Mouse (Mus musculus): Measurements from ENCODE around the gene Syde1.

DNA sequence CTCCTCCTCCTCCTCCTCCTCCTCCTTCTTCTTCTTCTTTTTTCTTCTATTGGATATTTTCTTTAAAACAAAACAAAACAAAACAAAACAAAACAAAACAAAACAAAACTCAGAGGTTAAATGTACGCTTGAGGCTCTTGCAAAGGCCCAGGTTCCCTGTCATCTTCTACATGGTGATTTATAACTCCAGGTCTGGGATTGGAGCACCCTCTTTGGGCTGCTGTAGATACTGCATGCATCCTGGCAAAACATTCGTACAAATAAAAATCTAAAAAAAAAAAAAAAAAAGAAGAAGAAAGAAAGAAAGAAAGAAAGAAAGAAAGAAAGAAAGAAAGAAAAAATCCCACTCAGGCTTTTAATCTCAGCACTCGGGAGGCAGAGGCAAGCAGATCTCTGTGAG lies 13.3 kb upstream of the Syde1 start:
- no peak for TF ChIP-seq EP300 (IDR thresholded peaks at IDR 0.05; ENCODE audit: low read depth)
- TF ChIP-seq CTCF (IDR thresholded peaks at IDR 0.05; ENCODE audit: low read depth) = peak; percentile 23; the same call in 1 of the 2 replicates
